Mouse (Mus musculus): ENCODE results near the gene Gpt2. TPM values are rescaled to one million over a fixed set of nuclear protein-coding genes. Genes with fewer than 3 reads are reported as not detected.

Gene Gpt2
- total and polyA plus RNA-seq, 2 experiments, result 135 to 351 TPM

DNA sequence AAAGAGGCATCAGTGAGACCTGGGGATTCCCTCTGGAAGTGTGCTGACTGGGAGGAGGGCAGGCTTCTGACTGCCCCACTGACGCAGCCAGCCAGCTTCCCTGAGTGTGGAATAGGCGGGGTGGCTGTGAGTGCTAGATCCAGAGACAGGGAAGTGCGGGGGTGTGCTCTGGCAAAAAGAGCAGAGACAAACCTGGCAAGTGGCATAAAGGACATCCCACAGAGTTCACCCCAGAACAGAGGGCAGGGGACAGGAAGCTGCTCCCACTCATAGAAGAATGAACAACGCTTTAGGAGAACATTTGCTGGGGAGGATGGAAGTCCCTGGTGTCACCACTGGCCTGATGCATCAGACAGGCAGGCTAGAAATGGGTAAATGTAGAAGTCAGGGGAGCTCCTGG lies 25.0 kb downstream of the Gpt2 start:
- Histone ChIP-seq H3K27me3 (ENCODE audit: control insufficient read depth, insufficient read depth, low read length) (no peaks in the 10 kb centered on the region), H3K4me1 (ENCODE audit: control insufficient read depth, insufficient read depth, low read length) (no peaks in the 10 kb centered on the region), H3K36me3 (ENCODE audit: control insufficient read depth, insufficient read depth, low read length) (peaks cover 92% of the 10 kb centered on the region), H3K9ac (ENCODE audit: low read depth, low read length) (no peak overlapping the region), H3K27ac (replicated peaks; ENCODE audit: insufficient read depth, low read depth, low read length) (no peak overlapping the region), H3K79me2 (ENCODE audit: control insufficient read depth, insufficient read depth, low read length) (no peaks in the 10 kb centered on the region), H3K4me3 (ENCODE audit: insufficient read depth, low read depth, low read length) (no peak overlapping the region)
- 65% methylated on average over 4 of the region's 4 CpGs for WGBS
- DNase-seq (ENCODE audit: extremely low read depth, low read depth, low spot score), result no peak
- no peak for TF ChIP-seq CTCF (IDR thresholded peaks at IDR 0.05; ENCODE audit: low read depth, low read length)
- no peak for TF ChIP-seq POLR2A (IDR thresholded peaks at IDR 0.05; ENCODE audit: extremely low read depth, insufficient read depth, low read length)

GRCm38 (mm10) chr8:85517956-85518355 lies 25.6 kb downstream of the Gpt2 start:
- 92% methylated on average over 10 of the region's 10 CpGs for WGBS
- TF ChIP-seq CTCF (IDR thresholded peaks at IDR 0.05; ENCODE audit: low read depth, low read length) (no peak), POLR2A (IDR thresholded peaks at IDR 0.05; ENCODE audit: extremely low read depth, insufficient read depth, low read length) (no peak)
- DNase-seq (ENCODE audit: extremely low read depth, low read depth, low spot score), result no peak

DNA sequence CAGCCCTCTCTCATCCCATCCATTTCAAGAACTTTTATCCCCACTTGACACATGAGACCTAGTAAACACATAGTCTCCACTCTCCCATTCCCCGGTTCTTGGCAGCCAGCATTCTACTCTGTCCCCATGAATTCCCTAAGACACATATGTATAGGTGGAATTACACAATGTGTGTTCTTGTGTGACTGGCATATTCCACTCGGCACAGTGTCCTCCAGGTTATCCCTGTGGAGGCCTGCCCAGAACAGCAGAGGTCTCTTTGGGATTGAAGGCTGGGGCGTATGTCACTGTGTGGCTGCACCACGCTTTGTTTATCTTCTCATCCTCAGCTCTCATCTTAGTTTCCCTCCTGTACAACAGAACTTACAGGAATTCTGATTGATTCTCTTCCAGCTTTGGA lies 28.2 kb downstream of the Gpt2 start:
- no peak for DNase-seq (ENCODE audit: extremely low read depth, low read depth, low spot score)
- no peak overlapping the region for H3K9ac ChIP-seq (ENCODE audit: low read depth, low read length)
- H3K27ac ChIP-seq (replicated peaks; ENCODE audit: insufficient read depth, low read depth, low read length), result no peak overlapping the region
- 86% methylated on average over 4 of the region's 4 CpGs for WGBS
- H3K4me1 ChIP-seq (ENCODE audit: control insufficient read depth, insufficient read depth, low read length), result peaks cover 4% of the 10 kb centered on the region
- no peak overlapping the region for H3K4me3 ChIP-seq (ENCODE audit: insufficient read depth, low read depth, low read length)
- H3K27me3 ChIP-seq (ENCODE audit: control insufficient read depth, insufficient read depth, low read length), result no peaks in the 10 kb centered on the region
- no peaks in the 10 kb centered on the region for H3K79me2 ChIP-seq (ENCODE audit: control insufficient read depth, insufficient read depth, low read length)
- no peak for TF ChIP-seq CTCF (IDR thresholded peaks at IDR 0.05; ENCODE audit: low read depth, low read length)
- TF ChIP-seq POLR2A (IDR thresholded peaks at IDR 0.05; ENCODE audit: extremely low read depth, insufficient read depth, low read length), result no peak
- peaks cover 91% of the 10 kb centered on the region for H3K36me3 ChIP-seq (ENCODE audit: control insufficient read depth, insufficient read depth, low read length)

More at GRCm38 (mm10) chr8:85517956-85518355, 25.6 kb downstream of the Gpt2 start:
- Histone ChIP-seq H3K79me2 (ENCODE audit: control insufficient read depth, insufficient read depth, low read length) (no peaks in the 10 kb centered on the region), H3K27me3 (ENCODE audit: control insufficient read depth, insufficient read depth, low read length) (no peaks in the 10 kb centered on the region), H3K4me1 (ENCODE audit: control insufficient read depth, insufficient read depth, low read length) (no peaks in the 10 kb centered on the region), H3K4me3 (ENCODE audit: insufficient read depth, low read depth, low read length) (no peak overlapping the region), H3K27ac (replicated peaks; ENCODE audit: insufficient read depth, low read depth, low read length) (no peak overlapping the region), H3K9ac (ENCODE audit: low read depth, low read length) (no peak overlapping the region), H3K36me3 (ENCODE audit: control insufficient read depth, insufficient read depth, low read length) (peaks cover 93% of the 10 kb centered on the region)

DNA sequence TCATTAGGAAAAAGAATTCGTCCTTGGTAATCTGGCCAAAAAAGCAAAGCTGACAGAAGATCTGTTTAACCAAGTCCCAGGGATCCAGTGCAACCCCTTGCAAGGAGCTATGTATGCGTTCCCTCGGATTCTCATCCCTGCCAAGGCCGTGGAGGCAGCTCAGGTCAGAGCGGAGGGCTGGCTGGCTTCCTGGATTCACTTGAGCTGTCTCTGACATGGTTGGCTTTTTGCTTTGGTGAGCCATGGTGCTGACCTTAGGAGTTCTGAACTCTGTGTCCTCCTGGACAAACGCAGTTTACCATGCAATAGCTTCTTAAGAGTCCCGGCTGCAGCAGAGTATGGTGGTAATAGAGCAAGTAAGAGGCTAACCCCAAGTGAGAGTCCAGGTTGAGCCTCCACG lies 29.0 kb downstream of the Gpt2 start:
- H3K27ac ChIP-seq (replicated peaks; ENCODE audit: insufficient read depth, low read depth, low read length), result no peak overlapping the region
- DNase-seq (ENCODE audit: extremely low read depth, low read depth, low spot score), result peak; percentile 57

GRCm38 (mm10) chr8:85524086-85524485 lies 31.7 kb downstream of the Gpt2 start:
- Histone ChIP-seq H3K27me3 (ENCODE audit: control insufficient read depth, insufficient read depth, low read length) (no peaks in the 10 kb centered on the region), H3K27ac (replicated peaks; ENCODE audit: insufficient read depth, low read depth, low read length) (no peak overlapping the region), H3K9ac (ENCODE audit: low read depth, low read length) (no peak overlapping the region), H3K79me2 (ENCODE audit: control insufficient read depth, insufficient read depth, low read length) (no peaks in the 10 kb centered on the region), H3K4me1 (ENCODE audit: control insufficient read depth, insufficient read depth, low read length) (peaks cover 13% of the 10 kb centered on the region), H3K4me3 (ENCODE audit: insufficient read depth, low read depth, low read length) (no peak overlapping the region), H3K36me3 (ENCODE audit: control insufficient read depth, insufficient read depth, low read length) (peaks cover 75% of the 10 kb centered on the region)
- WGBS, result 87% methylated on average over 7 of the region's 7 CpGs
- DNase-seq (ENCODE audit: extremely low read depth, low read depth, low spot score), result no peak
- TF ChIP-seq POLR2A (IDR thresholded peaks at IDR 0.05; ENCODE audit: extremely low read depth, insufficient read depth, low read length) (no peak), CTCF (IDR thresholded peaks at IDR 0.05; ENCODE audit: low read depth, low read length) (no peak)

More for the DNA sequence above, 29.0 kb downstream of the Gpt2 start:
- Histone ChIP-seq H3K27me3 (ENCODE audit: control insufficient read depth, insufficient read depth, low read length) (no peaks in the 10 kb centered on the region), H3K4me1 (ENCODE audit: control insufficient read depth, insufficient read depth, low read length) (peaks cover 7% of the 10 kb centered on the region), H3K4me3 (ENCODE audit: insufficient read depth, low read depth, low read length) (no peak overlapping the region), H3K36me3 (ENCODE audit: control insufficient read depth, insufficient read depth, low read length) (peaks cover 91% of the 10 kb centered on the region), H3K79me2 (ENCODE audit: control insufficient read depth, insufficient read depth, low read length) (no peaks in the 10 kb centered on the region), H3K9ac (ENCODE audit: low read depth, low read length) (no peak overlapping the region)
- 52% methylated on average over 8 of the region's 8 CpGs for WGBS
- TF ChIP-seq CTCF (IDR thresholded peaks at IDR 0.05; ENCODE audit: low read depth, low read length), result no peak
- no peak for TF ChIP-seq POLR2A (IDR thresholded peaks at IDR 0.05; ENCODE audit: extremely low read depth, insufficient read depth, low read length)

DNA sequence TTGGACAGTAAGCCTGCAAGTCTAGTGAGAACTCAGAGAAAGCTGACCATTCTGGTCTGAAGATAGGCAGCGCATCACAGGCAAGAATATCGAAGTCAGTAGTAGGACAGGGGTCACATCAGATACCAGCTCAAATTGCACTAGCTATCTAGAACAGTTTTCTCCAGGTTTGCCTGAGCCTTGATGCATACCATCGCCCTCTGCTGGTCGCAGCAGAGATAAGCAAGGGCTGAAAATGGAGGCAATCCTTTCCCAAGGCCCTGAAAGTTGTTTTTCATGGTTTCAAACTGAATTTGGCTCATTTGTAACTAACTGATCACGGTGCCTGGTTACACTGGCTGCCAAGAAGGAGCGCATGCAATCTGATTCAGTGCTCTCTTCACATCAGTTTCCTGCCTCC lies 33.7 kb downstream of the Gpt2 start:
- no peak for TF ChIP-seq POLR2A (IDR thresholded peaks at IDR 0.05; ENCODE audit: extremely low read depth, insufficient read depth, low read length)
- peak; percentile 74 for TF ChIP-seq CTCF (IDR thresholded peaks at IDR 0.05; ENCODE audit: low read depth, low read length)
- Histone ChIP-seq H3K9ac (ENCODE audit: low read depth, low read length) (no peak overlapping the region), H3K4me1 (ENCODE audit: control insufficient read depth, insufficient read depth, low read length) (peaks cover 13% of the 10 kb centered on the region), H3K27ac (replicated peaks; ENCODE audit: insufficient read depth, low read depth, low read length) (no peak overlapping the region), H3K27me3 (ENCODE audit: control insufficient read depth, insufficient read depth, low read length) (no peaks in the 10 kb centered on the region), H3K4me3 (ENCODE audit: insufficient read depth, low read depth, low read length) (no peak overlapping the region), H3K79me2 (ENCODE audit: control insufficient read depth, insufficient read depth, low read length) (no peaks in the 10 kb centered on the region), H3K36me3 (ENCODE audit: control insufficient read depth, insufficient read depth, low read length) (peaks cover 57% of the 10 kb centered on the region)
- DNase-seq (ENCODE audit: extremely low read depth, low read depth, low spot score), result peak; percentile 72
- 24% methylated on average over 6 of the region's 6 CpGs for WGBS

Measured in liver, adult 2 months (tissue).